Mouse (Mus musculus) CD4-positive, CD25-positive, alpha-beta regulatory T cell, adult 4 months (primary cell): ENCODE results near the gene Tnni3k. TPM values are rescaled to one million over a fixed set of nuclear protein-coding genes. Genes with fewer than 3 reads are reported as not detected.
A peak's percentile ranks its signal among the peaks of the same experiment; 100 is the strongest.

Source experiments
- ATAC-seq: one replicate; pipeline ENCODE4 v1.8.0; 2017
- polyA plus RNA-seq, 2 experiments: library from polyadenylated mRNA; unstranded; fragments of 100-300 nt; shearing (Covaris generic); gene quantifications; one replicate each; pipeline ENCODE4 v1.2.1; 2017

Gene Tnni3k
- polyA plus RNA-seq = under 1 TPM in 1 of 2 experiments, not detected in 1; 0.61 TPM

DNA sequence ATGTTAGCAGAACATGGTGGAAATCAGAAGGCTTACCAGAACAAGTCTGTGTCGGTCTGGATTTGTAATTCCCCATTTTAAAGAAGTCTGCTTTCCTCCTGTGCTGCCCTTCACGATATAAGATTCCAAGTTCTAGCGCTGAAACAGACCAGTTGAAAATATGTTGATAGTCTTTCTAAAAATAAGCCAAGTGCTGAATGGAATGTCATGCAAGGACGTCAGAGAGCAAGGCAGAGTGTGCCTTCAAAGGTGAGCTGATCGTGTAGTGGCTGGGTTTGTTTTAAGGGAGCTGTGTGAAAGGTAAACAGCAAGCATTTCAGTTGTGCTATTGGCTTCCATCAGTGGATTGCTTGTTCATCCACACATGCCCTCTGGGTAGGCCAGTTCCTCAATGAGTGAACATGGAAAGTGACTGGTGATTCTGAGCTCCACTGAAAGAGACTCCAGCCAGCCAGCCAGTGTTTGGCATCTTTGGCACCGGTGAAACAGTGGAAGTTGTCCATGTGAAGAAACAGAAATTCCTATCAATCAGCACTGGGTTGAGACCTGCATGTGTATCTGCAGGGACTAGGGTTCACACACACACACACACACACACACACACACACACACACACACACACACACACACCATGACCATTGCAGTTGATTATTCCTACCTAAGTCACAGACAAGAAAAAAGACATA, at the start of gene Tnni3k:
Tnni3k (minus strand) TSS at position 177 of the 686 bp plus-strand sequence.
- no peak for ATAC-seq

GRCm38 (mm10) chr3:155099266-155099665, 44.1 kb upstream of the Tnni3k start:
- no peak for ATAC-seq

- ATAC-seq = peak; percentile 94
These were observed 38.1 kb upstream of the Tnni3k start, which contains the start of the genes Fpgt and Lrriq3 for GRCm38 (mm10) chr3:155093116-155093956. Gene Fpgt, minus strand, starts transcription at chr3:155093403. Gene Lrriq3, plus strand, starts transcription at chr3:155093434.

DNA sequence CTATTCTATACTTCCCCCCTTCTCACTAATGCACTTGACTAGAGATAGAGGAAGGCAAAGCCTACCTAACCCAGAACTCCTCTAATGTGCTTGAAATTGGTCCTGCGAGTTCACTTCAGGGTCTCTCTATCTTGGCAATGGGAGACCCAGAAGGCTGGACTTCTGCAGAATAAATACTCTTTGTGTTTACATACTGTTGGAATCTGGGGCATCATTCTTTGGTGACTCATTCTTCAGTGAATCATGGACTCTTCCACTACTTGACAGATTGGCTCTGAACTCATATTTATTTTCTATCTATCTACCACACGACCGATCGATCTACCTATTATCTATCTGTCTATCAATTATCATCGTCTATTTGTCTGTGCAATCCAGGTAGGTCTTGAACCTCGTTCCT, 36.9 kb upstream of the Tnni3k start:
- no peak for ATAC-seq

- ATAC-seq = no peak
These were observed 22.7 kb upstream of the Tnni3k start for GRCm38 (mm10) chr3:155077908-155078307.

GRCm38 (mm10) chr3:155059449-155059822, 4.2 kb upstream of the Tnni3k start:
- ATAC-seq = no peak

- no peak for ATAC-seq
These were observed 3.7 kb upstream of the Tnni3k start for GRCm38 (mm10) chr3:155058800-155059448.

DNA sequence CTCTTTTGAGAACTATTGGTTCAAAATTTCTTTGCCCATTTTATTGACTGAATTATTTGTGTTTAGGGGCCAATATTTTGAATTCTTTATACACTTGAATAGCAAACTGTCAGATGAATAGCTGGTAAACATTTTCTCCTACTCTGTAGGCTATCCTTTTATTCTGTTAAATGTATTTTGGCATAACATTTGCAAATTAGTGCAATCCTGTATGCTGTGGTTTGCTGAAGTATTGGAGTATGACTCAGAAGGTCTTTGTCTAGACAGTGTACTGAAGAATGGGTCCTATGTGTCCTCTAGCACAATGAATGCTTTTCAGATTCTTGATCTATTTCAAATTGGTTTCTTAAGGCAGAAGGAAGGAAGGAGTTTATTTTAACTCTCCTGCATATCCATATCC, 2.4 kb upstream of the Tnni3k start:
- no peak for ATAC-seq

DNA sequence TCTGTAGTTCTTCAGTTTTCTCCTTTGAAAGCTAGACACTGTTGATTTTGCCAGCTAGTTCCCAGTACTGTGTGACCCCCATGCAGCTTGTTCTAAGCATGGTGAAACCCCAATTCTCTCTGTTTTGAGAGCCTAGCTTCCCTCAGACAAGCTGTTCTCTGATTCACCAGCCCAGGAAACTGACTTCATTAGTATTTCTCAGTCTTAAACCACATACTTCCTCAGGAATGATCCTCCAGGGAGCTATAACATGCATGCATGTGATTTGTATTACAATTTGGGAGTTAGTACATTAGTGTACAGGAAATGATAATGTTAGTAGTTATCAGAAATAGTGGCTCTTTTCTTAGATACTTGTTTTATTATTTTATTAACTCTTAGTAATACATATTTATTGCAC, 1.4 kb upstream of the Tnni3k start:
- ATAC-seq = no peak

- ATAC-seq = no peak
These were observed 2.0 kb downstream of the Tnni3k start for GRCm38 (mm10) chr3:155053189-155053588.

DNA sequence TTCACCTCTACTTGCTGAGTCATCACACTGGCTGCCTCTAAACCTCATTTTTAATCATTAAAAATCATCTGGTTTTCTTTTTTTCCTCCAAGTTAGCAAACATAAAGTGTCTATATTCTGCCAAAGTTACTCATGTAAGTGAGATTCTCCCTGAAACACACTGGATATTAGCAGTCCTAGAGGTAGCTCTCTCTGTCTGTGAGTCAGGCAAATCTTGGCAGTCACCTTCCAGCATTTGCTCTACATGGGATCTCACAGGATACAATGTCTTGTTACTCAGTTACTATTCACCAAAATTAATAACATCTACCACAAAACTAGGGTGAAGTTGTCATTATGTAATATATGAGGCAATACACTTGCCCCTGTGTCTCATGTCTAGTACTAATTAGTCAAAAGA, 3.2 kb downstream of the Tnni3k start:
- ATAC-seq = no peak

- ATAC-seq = no peak
These were observed 16.0 kb downstream of the Tnni3k start for GRCm38 (mm10) chr3:155039012-155039836.

DNA sequence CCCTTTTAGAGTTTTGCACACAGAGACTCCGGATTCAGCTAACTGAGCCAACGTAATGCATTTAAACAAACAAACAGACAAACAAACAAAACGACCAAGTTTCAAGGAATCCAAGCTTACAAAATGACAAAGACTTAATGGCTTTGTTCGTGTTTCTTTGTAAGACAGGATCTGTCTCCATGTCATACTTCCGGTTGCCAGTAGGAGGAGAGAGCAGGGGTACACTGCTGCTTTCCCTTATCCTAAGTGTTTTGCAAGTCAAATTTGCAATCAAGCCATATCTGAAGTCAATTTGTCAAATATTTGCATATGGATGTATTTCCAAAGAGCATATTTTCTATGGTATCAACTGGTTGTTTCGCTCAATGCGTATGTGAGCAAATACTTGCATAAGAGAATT, 20.9 kb downstream of the Tnni3k start:
- no peak for ATAC-seq

GRCm38 (mm10) chr3:155030200-155030599, 25.0 kb downstream of the Tnni3k start:
- no peak for ATAC-seq

DNA sequence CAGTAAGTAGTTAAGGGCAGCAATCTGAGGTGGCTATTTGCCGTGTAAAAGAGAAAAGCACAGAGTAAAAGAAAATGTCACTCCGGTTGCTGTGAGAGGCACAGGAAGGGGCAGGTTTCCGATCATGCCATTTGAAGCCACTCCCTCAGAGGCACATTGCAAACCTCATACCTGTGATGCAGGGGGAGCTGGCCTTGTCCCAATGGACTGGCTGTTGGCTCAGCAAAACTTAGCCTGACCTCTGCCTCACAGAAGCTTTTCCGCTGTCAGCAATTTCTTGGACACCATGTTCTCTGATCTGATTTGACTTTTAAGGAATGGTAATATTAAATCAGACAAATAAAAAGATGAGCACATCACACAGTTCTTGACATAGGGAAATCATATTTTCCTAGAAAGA, 52.4 kb downstream of the Tnni3k start:
- ATAC-seq = no peak

- no peak for ATAC-seq
These were observed 54.2 kb downstream of the Tnni3k start for GRCm38 (mm10) chr3:155001056-155001455.

- ATAC-seq = no peak
These were observed 62.5 kb downstream of the Tnni3k start for GRCm38 (mm10) chr3:154992678-154993077.

GRCm38 (mm10) chr3:154979101-154979500, 76.1 kb downstream of the Tnni3k start:
- ATAC-seq = no peak

DNA sequence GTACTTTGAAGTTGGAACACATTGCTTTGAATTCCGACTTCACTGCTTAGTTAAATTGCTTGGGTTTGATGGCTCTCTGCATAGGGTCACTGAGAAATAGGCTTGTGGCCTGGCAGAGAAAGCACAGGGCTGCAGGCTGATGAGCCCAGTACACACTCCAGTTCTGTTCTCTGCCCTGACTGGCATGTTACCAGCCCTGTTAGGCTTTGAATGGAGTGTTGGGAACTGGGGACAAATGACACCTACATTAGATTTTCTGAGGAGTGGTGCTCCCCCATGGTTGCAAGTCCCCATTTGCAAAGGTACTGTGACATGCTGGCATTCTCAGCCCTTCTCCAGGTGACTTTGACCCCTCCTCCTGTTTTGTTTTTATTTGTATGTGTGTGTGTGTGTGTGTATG, 83.6 kb downstream of the Tnni3k start:
- no peak for ATAC-seq

GRCm38 (mm10) chr3:154970981-154971380, 84.2 kb downstream of the Tnni3k start:
- ATAC-seq = no peak

GRCm38 (mm10) chr3:154961284-154961683, 93.9 kb downstream of the Tnni3k start:
- ATAC-seq = no peak

- ATAC-seq = no peak
These were observed 102.1 kb downstream of the Tnni3k start for GRCm38 (mm10) chr3:154953088-154953487.
